Mouse (Mus musculus) brown adipose tissue, adult 24 weeks (tissue): Measurements from ENCODE around the gene Cenpx. TPM values are rescaled to one million over a fixed set of nuclear protein-coding genes. Genes with fewer than 3 reads are reported as not detected.

Experiments
- H3K27ac ChIP-seq: fragments of 200-500 bp; replicated peaks from 2 replicates; pipeline ENCODE4 v1.5.1; 2012; ENCODE audit warnings: low read depth, mild to moderate bottlenecking, low read length
- H3K4me1 ChIP-seq: fragments of 200-500 bp; 2 replicates; pipeline ENCODE4 v1.6.1; 2012; ENCODE audit warnings: low read length, mixed read lengths; ENCODE audit not compliant: control insufficient read depth, insufficient read depth, insufficient read length
- H3K4me3 ChIP-seq: fragments of 200-500 bp; 2 replicates; pipeline ENCODE4 v1.5.1; 2012; ENCODE audit warnings: low read depth, mild to moderate bottlenecking, low read length, moderate library complexity; ENCODE audit not compliant: insufficient read depth
- polyA plus RNA-seq: library from polyadenylated mRNA; stranded (reverse); fragments of >200 nt; gene quantifications from 2 replicates; pipeline ENCODE4 v1.2.4, GENCODE M21; 2012; ENCODE audit not compliant: missing spikeins, insufficient read depth, insufficient read length

Gene Cenpx
- polyA plus RNA-seq, 1 experiment = 68.4 TPM

DNA sequence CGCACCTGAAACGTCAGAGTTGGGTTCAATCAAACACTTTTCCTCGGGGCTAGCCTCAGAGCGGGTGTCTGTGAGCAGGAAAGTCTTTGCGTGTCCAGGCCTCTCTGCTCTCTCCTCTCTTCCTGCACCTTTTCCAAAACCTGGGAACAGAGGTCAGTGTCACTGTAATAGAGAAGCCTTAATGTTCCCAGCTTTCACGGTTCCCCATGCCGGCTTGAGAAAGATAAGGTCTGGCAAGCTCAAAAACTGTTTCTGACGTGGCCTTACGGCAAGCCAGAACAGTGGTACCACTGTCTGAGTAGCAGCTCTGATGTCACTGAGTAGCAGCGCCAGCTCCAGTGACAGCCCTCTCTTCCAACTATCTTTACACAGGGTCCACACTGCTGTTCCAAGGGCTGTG is 1.0 kb upstream of the Cenpx start:
- peaks cover 6% of the 10 kb centered on the region; the same call in 1 of the 2 replicates for H3K4me1 ChIP-seq
- H3K4me3 ChIP-seq = peak overlapping the region; percentile 72
- H3K27ac ChIP-seq = no peak overlapping the region

DNA sequence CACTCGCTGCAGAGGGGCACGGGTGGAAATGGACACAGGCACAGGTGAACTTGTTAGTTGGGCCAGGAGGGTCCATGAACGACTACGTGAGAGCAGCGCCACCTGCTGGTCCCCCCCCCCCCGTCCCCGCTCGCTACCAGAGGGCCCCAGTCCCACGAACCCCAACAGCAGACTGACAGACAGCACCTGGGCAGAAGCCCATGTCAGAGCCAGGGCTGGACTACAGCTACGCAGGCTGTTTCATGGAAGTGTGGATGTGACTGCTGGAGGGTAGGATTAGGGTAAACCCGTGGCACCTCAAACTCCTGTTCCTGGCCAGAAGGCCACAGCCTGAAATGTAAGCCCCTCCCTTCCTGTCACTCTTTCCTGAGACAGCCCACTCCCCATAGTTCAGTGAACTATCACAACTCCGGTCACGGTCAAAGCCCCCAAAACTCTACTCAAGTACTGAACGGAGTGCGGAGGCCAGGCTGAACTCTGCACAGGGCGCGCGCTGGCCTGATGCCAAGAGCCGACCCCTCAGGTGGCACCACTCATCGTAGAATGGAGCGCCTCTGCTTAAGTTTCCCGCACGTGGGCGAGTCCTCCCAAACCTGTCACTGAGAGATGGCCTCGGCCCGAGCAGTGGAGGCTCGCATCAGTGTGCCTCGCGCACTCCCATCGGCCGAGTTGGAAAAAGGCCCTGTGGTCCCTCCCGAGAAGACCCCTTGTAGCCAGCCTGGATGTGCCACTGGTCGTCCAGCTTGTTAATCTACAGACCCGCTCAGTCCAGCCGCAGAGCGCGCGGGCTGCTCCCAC is 568 bp downstream of the Cenpx start:
- Histone ChIP-seq H3K4me1 (peaks cover 6% of the 10 kb centered on the region; the same call in 1 of the 2 replicates), H3K27ac (no peak overlapping the region), H3K4me3 (peak overlapping the region; percentile 59)

DNA sequence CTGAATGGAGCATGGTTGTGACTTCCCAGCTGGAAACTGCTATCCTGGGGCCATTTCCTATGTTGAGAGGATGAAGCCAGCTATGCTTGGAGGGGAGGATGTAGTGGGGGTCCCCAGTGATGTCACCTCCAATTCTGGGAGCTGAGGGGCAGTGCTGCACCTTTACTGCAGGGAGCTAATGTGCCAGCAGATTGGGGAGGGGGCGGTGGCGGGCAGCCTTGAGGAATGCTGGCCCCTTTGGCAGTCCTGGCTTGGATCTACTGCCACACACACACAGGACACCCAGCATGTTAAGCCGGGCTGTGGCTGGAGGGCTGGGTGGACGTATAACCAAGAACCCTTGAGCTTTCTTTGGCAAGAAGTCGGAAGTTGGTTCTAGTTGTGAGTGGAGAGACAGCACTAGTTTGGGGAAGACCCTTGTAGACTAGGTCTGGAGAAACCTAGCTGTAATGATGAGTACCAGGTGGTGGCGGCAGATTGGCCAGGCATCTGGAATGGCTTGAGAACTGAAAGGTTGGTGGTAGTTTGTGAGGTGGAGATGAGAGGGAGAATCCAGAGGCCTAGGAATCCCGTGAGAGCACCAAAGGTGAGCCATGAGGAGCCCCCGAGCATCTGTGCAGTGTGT is 1.4 kb downstream of the Cenpx start:
- Histone ChIP-seq H3K4me3 (no peak overlapping the region), H3K27ac (no peak overlapping the region), H3K4me1 (peaks cover 6% of the 10 kb centered on the region; the same call in 1 of the 2 replicates)

DNA sequence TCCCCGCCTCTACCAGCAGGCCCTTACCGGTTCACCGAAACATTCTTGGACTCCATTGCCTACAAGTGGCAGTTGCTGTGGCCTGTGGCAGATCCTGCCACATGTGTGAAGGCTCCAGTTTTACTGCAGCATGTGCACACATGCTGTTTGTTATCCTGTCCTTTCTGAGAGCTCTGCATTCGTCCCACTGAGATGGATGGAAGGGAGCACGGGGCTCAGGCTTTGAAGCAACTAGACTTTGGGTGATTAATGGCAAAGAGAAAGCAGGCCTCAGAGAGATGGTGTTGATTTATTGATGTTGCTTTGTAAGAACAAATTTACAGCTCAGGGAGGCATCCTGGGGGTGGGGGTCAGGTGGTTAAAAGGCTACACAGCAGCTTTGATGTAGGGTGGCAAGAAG is 2.9 kb downstream of the Cenpx start:
- Histone ChIP-seq H3K4me3 (no peak overlapping the region), H3K27ac (no peak overlapping the region), H3K4me1 (peaks cover 6% of the 10 kb centered on the region; the same call in 1 of the 2 replicates)

DNA sequence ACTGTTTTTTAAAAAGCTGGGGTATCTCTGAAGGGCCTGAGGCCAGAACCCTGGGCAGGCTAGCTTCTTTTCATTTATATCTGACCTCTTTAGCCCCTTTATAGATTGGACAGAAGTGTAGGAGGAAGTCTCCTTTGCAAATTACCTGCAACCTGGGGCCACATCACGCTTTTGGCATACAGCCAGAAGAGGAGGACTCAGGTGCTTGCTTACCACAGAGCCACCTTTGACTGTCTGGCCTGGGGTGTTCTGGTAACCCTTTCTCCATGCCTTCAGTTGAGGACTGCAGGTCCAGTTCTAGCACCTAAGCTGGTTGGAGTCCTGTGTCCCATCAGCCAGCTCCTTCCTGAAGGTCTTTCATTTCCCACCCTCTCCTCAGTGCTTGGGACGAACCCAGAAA is 4.0 kb downstream of the Cenpx start:
- no peak overlapping the region for H3K27ac ChIP-seq
- H3K4me3 ChIP-seq = no peak overlapping the region
- H3K4me1 ChIP-seq = peaks cover 4% of the 10 kb centered on the region; the same call in 1 of the 2 replicates

DNA sequence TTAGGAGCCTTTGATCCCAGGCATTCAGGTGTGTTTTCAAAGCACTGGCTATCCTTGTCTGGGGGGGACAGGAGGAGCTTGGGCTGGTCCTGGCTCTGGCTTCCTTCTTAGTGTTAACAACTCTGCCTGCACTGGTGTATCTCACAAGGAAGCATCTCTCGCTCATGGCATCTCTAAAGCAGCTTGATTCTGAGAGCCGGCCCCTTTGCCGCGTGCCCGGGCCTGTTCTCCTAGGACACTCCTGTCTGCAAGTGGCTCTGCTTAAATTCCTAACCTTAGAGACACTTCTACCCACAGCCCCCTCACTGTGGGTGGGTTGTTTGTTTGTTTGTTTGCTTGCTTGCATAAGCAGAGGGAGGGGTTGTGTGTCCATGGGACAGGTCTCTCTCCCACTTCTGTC is 5.6 kb downstream of the Cenpx start:
- no peak overlapping the region for H3K4me3 ChIP-seq
- H3K4me1 ChIP-seq = no peaks in the 10 kb centered on the region; the same call in 1 of the 2 replicates
- no peak overlapping the region for H3K27ac ChIP-seq

DNA sequence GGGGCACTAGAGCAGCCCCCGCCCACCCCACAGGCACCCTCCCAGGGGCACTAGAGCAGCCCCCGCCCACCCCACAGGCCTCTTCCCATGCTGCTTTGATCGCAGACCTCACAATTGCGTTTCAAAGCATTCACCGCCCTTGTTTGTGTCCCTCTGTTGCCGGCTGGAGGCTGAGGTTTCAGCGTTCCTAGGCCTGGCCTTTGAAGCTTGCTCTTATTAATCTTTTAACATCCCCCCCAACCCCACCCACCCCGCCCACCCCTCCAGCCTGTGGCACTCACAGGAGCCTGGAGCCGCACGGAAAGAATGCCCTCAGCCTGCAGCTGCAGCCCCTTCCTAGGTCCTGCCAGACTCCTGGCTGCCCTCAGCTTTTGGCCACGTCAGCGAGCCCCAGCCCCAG is 6.3 kb downstream of the Cenpx start:
- Histone ChIP-seq H3K4me1 (no peaks in the 10 kb centered on the region), H3K27ac (no peak overlapping the region), H3K4me3 (no peak overlapping the region)

DNA sequence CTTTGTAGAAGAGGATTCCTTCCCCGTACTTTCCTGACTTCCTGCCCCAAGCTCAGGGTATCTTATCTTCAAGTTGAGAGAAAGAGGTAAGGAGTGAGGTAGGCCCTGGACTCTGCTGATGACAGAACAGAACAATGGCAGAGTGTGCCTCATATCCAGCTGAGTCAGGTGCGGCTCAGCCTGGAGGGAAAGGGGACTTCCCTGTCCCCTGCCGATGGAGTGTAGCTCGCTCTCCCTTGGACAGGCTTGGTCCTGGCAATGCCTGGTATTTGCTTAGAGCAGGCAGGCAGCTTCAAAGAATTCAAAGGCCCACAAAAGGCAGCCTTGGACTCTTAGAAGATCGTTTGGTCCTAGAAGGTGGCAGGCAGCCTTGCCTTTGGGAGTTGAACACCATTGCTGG is 7.4 kb downstream of the Cenpx start:
- Histone ChIP-seq H3K27ac (no peak overlapping the region), H3K4me1 (no peaks in the 10 kb centered on the region), H3K4me3 (no peak overlapping the region)

DNA sequence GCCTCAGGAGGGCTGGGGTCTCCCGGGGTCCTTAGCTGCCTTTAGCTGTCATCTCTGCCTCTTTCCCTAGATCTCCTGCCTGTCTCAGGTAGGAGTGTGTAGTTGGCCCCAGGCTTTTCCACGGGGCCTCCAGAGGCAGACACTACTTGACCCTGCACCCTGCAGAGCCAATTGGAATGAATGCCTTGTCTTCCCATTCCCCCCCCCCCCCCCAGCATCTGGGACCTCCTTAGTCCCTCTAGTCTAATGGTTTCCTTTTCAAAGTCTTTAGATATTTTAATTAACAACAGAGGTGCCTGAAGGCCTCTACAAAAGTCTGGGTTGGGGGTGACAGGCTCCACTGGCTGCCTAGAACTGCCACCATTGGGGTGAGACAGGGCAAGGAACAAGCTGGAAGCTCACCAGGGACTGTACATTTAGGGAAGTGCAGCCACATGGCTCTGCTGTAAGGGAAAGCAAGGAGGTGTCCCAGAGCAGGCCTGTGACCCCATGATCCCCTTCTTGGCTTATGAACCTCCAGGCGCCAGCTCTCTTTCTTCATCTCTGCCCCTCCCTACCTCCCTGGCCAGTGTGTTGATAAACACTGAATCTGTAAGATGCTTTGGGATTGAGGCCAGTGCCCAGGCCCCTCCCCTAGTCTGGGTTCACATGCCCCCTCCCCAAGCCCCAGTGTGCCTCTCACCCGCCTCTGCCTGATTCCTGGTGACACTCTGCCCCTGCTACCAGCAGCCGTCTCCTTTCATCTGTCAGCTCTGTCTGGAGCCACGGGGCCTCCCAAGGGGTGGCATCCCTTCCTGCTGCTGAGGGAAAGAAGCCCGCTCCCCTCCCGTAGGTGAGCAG is 8.8 kb downstream of the Cenpx start:
- Histone ChIP-seq H3K4me3 (no peak overlapping the region), H3K4me1 (no peaks in the 10 kb centered on the region), H3K27ac (no peak overlapping the region)

DNA sequence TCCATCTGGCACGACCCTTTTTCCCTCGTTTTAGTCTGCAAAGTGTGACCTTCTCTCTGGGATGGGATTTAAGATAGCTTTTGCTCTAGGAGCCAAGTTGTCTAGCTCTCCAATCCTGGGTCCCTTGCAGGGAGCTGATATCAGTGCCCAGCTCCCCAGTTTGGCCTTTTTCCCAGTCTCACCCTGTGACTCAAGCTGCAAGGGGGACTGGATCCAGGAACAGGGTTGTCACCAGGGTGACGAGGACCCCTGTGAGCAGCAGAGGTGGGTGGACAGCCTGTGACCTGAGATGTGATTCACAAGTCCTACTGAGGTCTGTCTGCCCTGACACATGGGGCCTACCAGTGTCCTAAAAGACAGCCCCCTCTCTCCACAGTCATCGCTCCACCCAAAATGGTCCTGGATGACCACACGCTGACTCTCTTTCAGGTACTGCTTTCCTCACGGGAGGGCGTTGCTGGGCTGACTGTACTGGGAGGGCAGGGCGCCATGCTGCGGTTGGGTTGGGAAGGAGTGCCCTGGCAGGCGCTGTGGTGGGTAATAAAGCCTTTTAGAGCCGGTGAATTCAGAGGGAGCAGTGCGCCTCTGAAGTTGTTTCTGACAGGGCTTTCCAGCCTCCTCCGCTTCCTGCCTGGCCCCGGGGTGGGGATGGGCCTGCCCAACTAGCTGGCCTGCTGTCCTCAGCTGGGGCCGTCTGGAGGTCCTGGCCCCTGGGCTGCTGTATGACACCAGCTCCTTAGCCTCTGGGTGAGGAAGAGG is 9.7 kb downstream of the Cenpx start:
- Histone ChIP-seq H3K27ac (no peak overlapping the region), H3K4me3 (no peak overlapping the region), H3K4me1 (no peaks in the 10 kb centered on the region)

DNA sequence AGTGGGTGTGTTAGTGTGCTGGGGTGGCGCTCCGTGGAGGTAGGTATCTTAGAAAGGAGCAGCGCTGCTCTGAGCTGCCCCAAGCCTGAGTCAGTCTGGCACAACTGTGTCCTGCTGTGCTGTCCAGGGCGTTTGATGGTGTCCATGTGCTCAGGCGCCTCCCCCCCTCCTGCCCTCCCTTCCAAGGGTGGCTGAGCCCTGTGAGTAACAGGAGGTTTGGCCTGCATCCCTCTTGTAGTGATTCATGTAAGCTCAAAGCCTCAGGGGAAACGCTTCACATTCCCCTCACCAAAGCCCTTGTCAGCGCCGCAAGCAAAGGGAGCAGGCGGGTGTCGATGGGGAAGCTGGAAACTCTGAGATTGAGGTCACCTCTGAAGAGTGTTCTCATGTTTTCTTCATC is 15.8 kb downstream of the Cenpx start:
- no peaks in the 10 kb centered on the region for H3K4me1 ChIP-seq
- no peak overlapping the region for H3K4me3 ChIP-seq
- H3K27ac ChIP-seq = no peak overlapping the region

DNA sequence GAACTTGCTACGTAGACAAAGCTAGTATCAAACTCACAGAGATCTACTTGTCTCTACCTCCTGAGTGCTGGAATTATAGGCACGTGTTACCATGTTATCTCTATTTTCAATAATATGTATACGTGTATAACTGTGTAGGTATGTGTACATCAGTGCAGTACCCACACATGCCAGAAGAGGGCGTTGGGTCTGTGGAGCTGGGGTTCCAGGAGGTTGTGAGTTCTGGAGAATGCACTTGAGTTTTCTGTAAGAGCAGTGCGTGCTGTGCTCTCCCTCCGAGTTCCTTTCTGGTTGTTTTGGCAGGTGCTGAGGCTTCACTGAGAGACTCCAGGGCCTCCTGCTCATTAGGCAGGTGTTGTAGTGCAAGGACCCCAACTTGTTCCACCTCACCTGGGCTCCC is 17.0 kb downstream of the Cenpx start:
- Histone ChIP-seq H3K4me3 (no peak overlapping the region), H3K27ac (no peak overlapping the region), H3K4me1 (no peaks in the 10 kb centered on the region)

DNA sequence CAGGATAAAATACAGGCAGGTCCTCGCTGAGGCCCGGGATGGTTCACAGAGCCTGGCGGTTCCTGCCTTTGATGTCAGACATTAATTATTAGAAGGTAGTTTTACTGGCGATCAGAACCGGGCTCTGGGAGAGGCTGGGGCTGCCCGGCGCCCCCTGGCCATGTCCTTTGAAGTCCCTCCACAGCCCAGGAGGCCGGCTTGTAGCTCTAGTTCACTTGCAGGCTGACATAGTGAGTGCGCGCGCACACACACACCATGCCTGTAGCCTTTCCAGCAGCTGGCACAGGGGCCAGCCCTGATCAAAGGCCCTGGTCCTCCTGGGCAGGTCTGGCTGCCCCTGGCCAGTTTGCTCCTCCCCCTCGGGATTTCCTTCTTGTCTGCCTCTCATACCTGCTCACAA is 17.9 kb downstream of the Cenpx start:
- no peaks in the 10 kb centered on the region for H3K4me1 ChIP-seq

DNA sequence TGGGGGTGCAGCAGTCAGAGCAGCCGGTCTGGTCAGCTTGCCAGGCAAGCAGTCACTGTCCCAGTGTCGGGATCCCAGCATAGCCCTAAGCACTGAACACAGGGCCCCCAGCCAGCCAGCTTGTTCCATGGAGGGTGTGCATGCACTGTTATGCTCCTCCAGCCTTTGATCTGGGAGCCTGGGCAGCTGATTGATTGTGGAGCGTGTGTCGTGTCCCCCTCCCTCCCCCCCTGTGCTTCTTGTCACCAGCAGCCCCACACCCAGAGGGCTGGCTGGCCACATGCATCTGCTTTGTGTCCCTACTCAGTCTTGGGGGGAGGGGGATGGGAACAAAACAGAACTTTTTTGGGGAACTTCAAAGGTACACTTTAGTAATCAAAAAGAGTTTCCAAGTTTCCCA is 18.4 kb downstream of the Cenpx start:
- Histone ChIP-seq H3K4me1 (no peaks in the 10 kb centered on the region), H3K4me3 (no peak overlapping the region), H3K27ac (no peak overlapping the region)

More for the DNA sequence above, 17.9 kb downstream of the Cenpx start:
- H3K27ac ChIP-seq = no peak overlapping the region
- no peak overlapping the region for H3K4me3 ChIP-seq

DNA sequence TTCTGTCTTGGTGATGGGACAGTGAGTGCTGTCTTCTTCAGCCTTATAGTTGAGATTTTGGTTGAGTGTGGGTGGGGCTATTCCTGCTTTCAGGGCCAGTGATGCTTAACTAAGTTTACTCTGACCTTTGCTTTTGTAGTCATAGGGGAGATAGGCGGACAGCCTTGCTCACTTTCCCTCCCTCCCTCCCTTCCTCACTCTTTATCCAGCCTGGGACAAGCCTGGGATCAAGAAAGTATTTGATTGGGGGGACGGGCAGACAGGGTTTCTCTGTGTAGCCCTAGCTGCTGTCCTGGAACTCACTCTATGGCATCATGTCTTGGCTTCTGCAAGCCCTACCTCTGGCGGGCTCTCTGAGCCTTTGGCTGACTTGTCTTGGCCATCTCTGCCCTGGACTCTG is 20.1 kb downstream of the Cenpx start:
- H3K27ac ChIP-seq = no peak overlapping the region
- H3K4me3 ChIP-seq = no peak overlapping the region
- H3K4me1 ChIP-seq = no peaks in the 10 kb centered on the region
